Mouse (Mus musculus): ENCODE data around the gene Trim7.
"Not testable (repeated sequence)": the region's sequence is repeated elsewhere in the genome, so short reads cannot be mapped to it uniquely, and the experiment has no call there.

Trim7 gene

GRCm38 (mm10) chr11:48846881-48847280 is 20.9 kb downstream of the Trim7 start:
- no peak for DNase-seq (ENCODE audit: low read depth, low spot score)

- DNase-seq (ENCODE audit: low read depth, low spot score), result no peak
Measured at GRCm38 (mm10) chr11:48850240-48850639, 24.3 kb downstream of the Trim7 start.

- DNase-seq (ENCODE audit: low read depth, low spot score), result peak; percentile 25
Measured at GRCm38 (mm10) chr11:48851270-48851995, 25.5 kb downstream of the Trim7 start.

GRCm38 (mm10) chr11:48852190-48852589 is 26.2 kb downstream of the Trim7 start:
- DNase-seq (ENCODE audit: low read depth, low spot score), result no peak

- no peak for DNase-seq (ENCODE audit: low read depth, low spot score)
Measured at GRCm38 (mm10) chr11:48852624-48853473, 26.9 kb downstream of the Trim7 start.

- peak; percentile 92 for DNase-seq (ENCODE audit: low read depth, low spot score)
Measured at GRCm38 (mm10) chr11:48853474-48854180, 27.7 kb downstream of the Trim7 start.

- DNase-seq (ENCODE audit: low read depth, low spot score), result peak; percentile 86
Measured at GRCm38 (mm10) chr11:48859014-48859413, 33.1 kb downstream of the Trim7 start.

- no peak for DNase-seq (ENCODE audit: low read depth, low spot score)
Measured at GRCm38 (mm10) chr11:48862784-48863319, 36.9 kb downstream of the Trim7 start.

GRCm38 (mm10) chr11:48863808-48864207 is 37.9 kb downstream of the Trim7 start:
- DNase-seq (ENCODE audit: low read depth, low spot score), result no peak

- no peak for DNase-seq (ENCODE audit: low read depth, low spot score)
Measured at GRCm38 (mm10) chr11:48866481-48866880, 40.5 kb downstream of the Trim7 start.

- no peak for DNase-seq (ENCODE audit: low read depth, low spot score)
Measured at GRCm38 (mm10) chr11:48869380-48870110, 43.6 kb downstream of the Trim7 start.

GRCm38 (mm10) chr11:48870781-48871180 is 44.8 kb downstream of the Trim7 start:
- no peak for DNase-seq (ENCODE audit: low read depth, low spot score)

- peak; percentile 85 for DNase-seq (ENCODE audit: low read depth, low spot score)
Measured at GRCm38 (mm10) chr11:48871201-48871772, 45.3 kb downstream of the Trim7 start, which contains the start of gene Irgm1. Irgm1 (minus strand) TSS chr11:48871683.

- peak; percentile 61 for DNase-seq (ENCODE audit: low read depth, low spot score)
Measured at GRCm38 (mm10) chr11:48871817-48872541, 46.0 kb downstream of the Trim7 start.

- no peak for DNase-seq (ENCODE audit: low read depth, low spot score)
Measured at GRCm38 (mm10) chr11:48872695-48873300, 46.9 kb downstream of the Trim7 start.

GRCm38 (mm10) chr11:48873591-48874290 is 47.8 kb downstream of the Trim7 start:
- peak; percentile 18 for DNase-seq (ENCODE audit: low read depth, low spot score)

- DNase-seq (ENCODE audit: low read depth, low spot score), result peak; percentile 83
Measured at GRCm38 (mm10) chr11:48874465-48874864, 48.5 kb downstream of the Trim7 start.

- DNase-seq (ENCODE audit: low read depth, low spot score), result not testable (repeated sequence)
Measured at GRCm38 (mm10) chr11:48875343-48875837, 49.5 kb downstream of the Trim7 start.

- no peak for DNase-seq (ENCODE audit: low read depth, low spot score)
Measured at GRCm38 (mm10) chr11:48876680-48877079, 50.7 kb downstream of the Trim7 start.

Data from 3T3-L1 (cell line).